Mouse (Mus musculus): ENCODE results near the gene 1700024P04Rik. TPM values are rescaled to one million over a fixed set of nuclear protein-coding genes. Genes with fewer than 3 reads are reported as not detected.

1700024P04Rik gene
- polyA plus RNA-seq, 1 experiment: not detected

GRCm38 (mm10) chr13:98966583-98966982 is 17.8 kb downstream of the 1700024P04Rik start:
- no peak overlapping the region for H3K4me3 ChIP-seq (ENCODE audit: insufficient read depth, low read depth, low read length)
- no peaks in the 10 kb centered on the region for H3K27me3 ChIP-seq (replicated peaks; ENCODE audit: control insufficient read depth, insufficient read depth, low read length)
- no peaks in the 10 kb centered on the region for H3K36me3 ChIP-seq (ENCODE audit: control insufficient read depth, insufficient read depth, low read length)
- peaks cover 3% of the 10 kb centered on the region; the same call in 1 of the 2 replicates for H3K4me1 ChIP-seq (ENCODE audit: control insufficient read depth, insufficient read depth, low read length)
- DNase-seq: peak; percentile 30
- TF ChIP-seq CTCF (conservative IDR thresholded peaks at IDR 0.05; ENCODE audit: insufficient read depth, insufficient read length, low read depth, low read length) (no peak), POLR2A (IDR thresholded peaks at IDR 0.05; ENCODE audit: low read depth, low read length) (no peak)
- no peak overlapping the region for H3K27ac ChIP-seq (ENCODE audit: insufficient read depth, low read depth, low read length)
- 82% methylated on average over 5 of the region's 5 CpGs for WGBS

- no peak overlapping the region for H3K4me3 ChIP-seq (ENCODE audit: insufficient read depth, low read depth, low read length)
- WGBS: 68% methylated on average over 1 of the region's 1 CpGs
- H3K27ac ChIP-seq (ENCODE audit: insufficient read depth, low read depth, low read length): peak overlapping the region; percentile 31; the same call in 1 of the 2 replicates
These were observed 20.8 kb downstream of the 1700024P04Rik start for GRCm38 (mm10) chr13:98963612-98964011.

GRCm38 (mm10) chr13:98958177-98958576 is 26.2 kb downstream of the 1700024P04Rik start:
- DNase-seq: no peak
- 75% methylated on average over 2 of the region's 2 CpGs for WGBS

More at GRCm38 (mm10) chr13:98963612-98964011, 20.8 kb downstream of the 1700024P04Rik start:
- DNase-seq: peak; percentile 53
- peaks cover 3% of the 10 kb centered on the region; the same call in 1 of the 2 replicates for H3K4me1 ChIP-seq (ENCODE audit: control insufficient read depth, insufficient read depth, low read length)
- TF ChIP-seq POLR2A (IDR thresholded peaks at IDR 0.05; ENCODE audit: low read depth, low read length): no peak
- no peak for TF ChIP-seq CTCF (conservative IDR thresholded peaks at IDR 0.05; ENCODE audit: insufficient read depth, insufficient read length, low read depth, low read length)
- H3K36me3 ChIP-seq (ENCODE audit: control insufficient read depth, insufficient read depth, low read length): no peaks in the 10 kb centered on the region
- H3K27me3 ChIP-seq (replicated peaks; ENCODE audit: control insufficient read depth, insufficient read depth, low read length): no peaks in the 10 kb centered on the region

GRCm38 (mm10) chr13:98956209-98956608 is 28.2 kb downstream of the 1700024P04Rik start:
- no peaks in the 10 kb centered on the region for H3K36me3 ChIP-seq (ENCODE audit: control insufficient read depth, insufficient read depth, low read length)
- peaks cover 7% of the 10 kb centered on the region; the same call in 1 of the 2 replicates for H3K4me1 ChIP-seq (ENCODE audit: control insufficient read depth, insufficient read depth, low read length)
- TF ChIP-seq POLR2A (IDR thresholded peaks at IDR 0.05; ENCODE audit: low read depth, low read length) (no peak), CTCF (conservative IDR thresholded peaks at IDR 0.05; ENCODE audit: insufficient read depth, insufficient read length, low read depth, low read length) (no peak)
- H3K27me3 ChIP-seq (replicated peaks; ENCODE audit: control insufficient read depth, insufficient read depth, low read length): no peaks in the 10 kb centered on the region
- H3K27ac ChIP-seq (ENCODE audit: insufficient read depth, low read depth, low read length): no peak overlapping the region
- H3K4me3 ChIP-seq (ENCODE audit: insufficient read depth, low read depth, low read length): no peak overlapping the region
- 68% methylated on average over 2 of the region's 2 CpGs for WGBS
- DNase-seq: no peak

More at GRCm38 (mm10) chr13:98958177-98958576, 26.2 kb downstream of the 1700024P04Rik start:
- Histone ChIP-seq H3K27me3 (replicated peaks; ENCODE audit: control insufficient read depth, insufficient read depth, low read length) (no peaks in the 10 kb centered on the region), H3K4me1 (ENCODE audit: control insufficient read depth, insufficient read depth, low read length) (peaks cover 7% of the 10 kb centered on the region; the same call in 1 of the 2 replicates), H3K36me3 (ENCODE audit: control insufficient read depth, insufficient read depth, low read length) (no peaks in the 10 kb centered on the region), H3K27ac (ENCODE audit: insufficient read depth, low read depth, low read length) (no peak overlapping the region), H3K4me3 (ENCODE audit: insufficient read depth, low read depth, low read length) (no peak overlapping the region)
- TF ChIP-seq CTCF (conservative IDR thresholded peaks at IDR 0.05; ENCODE audit: insufficient read depth, insufficient read length, low read depth, low read length): no peak
- no peak for TF ChIP-seq POLR2A (IDR thresholded peaks at IDR 0.05; ENCODE audit: low read depth, low read length)

GRCm38 (mm10) chr13:98955676-98956075 is 28.7 kb downstream of the 1700024P04Rik start:
- H3K27me3 ChIP-seq (replicated peaks; ENCODE audit: control insufficient read depth, insufficient read depth, low read length): no peaks in the 10 kb centered on the region
- DNase-seq: peak; percentile 92
- H3K36me3 ChIP-seq (ENCODE audit: control insufficient read depth, insufficient read depth, low read length): no peaks in the 10 kb centered on the region
- no peak overlapping the region for H3K27ac ChIP-seq (ENCODE audit: insufficient read depth, low read depth, low read length)
- WGBS: 50% methylated on average over 6 of the region's 6 CpGs
- no peak overlapping the region for H3K4me3 ChIP-seq (ENCODE audit: insufficient read depth, low read depth, low read length)
- H3K4me1 ChIP-seq (ENCODE audit: control insufficient read depth, insufficient read depth, low read length): peaks cover 7% of the 10 kb centered on the region; the same call in 1 of the 2 replicates
- TF ChIP-seq CTCF (conservative IDR thresholded peaks at IDR 0.05; ENCODE audit: insufficient read depth, insufficient read length, low read depth, low read length) (no peak), POLR2A (IDR thresholded peaks at IDR 0.05; ENCODE audit: low read depth, low read length) (no peak)

GRCm38 (mm10) chr13:98955226-98955625 is 29.1 kb downstream of the 1700024P04Rik start:
- Histone ChIP-seq H3K36me3 (ENCODE audit: control insufficient read depth, insufficient read depth, low read length) (no peaks in the 10 kb centered on the region), H3K27me3 (replicated peaks; ENCODE audit: control insufficient read depth, insufficient read depth, low read length) (no peaks in the 10 kb centered on the region), H3K4me1 (ENCODE audit: control insufficient read depth, insufficient read depth, low read length) (peaks cover 7% of the 10 kb centered on the region; the same call in 1 of the 2 replicates), H3K27ac (ENCODE audit: insufficient read depth, low read depth, low read length) (peak overlapping the region; percentile 78), H3K4me3 (ENCODE audit: insufficient read depth, low read depth, low read length) (no peak overlapping the region)
- peak; percentile 17 for DNase-seq
- 37% methylated on average over 5 of the region's 5 CpGs for WGBS
- TF ChIP-seq CTCF (conservative IDR thresholded peaks at IDR 0.05; ENCODE audit: insufficient read depth, insufficient read length, low read depth, low read length): no peak
- no peak for TF ChIP-seq POLR2A (IDR thresholded peaks at IDR 0.05; ENCODE audit: low read depth, low read length)

- Histone ChIP-seq H3K27ac (ENCODE audit: insufficient read depth, low read depth, low read length) (no peak overlapping the region; the same call in 1 of the 2 replicates), H3K4me3 (ENCODE audit: insufficient read depth, low read depth, low read length) (no peak overlapping the region), H3K36me3 (ENCODE audit: control insufficient read depth, insufficient read depth, low read length) (no peaks in the 10 kb centered on the region), H3K4me1 (ENCODE audit: control insufficient read depth, insufficient read depth, low read length) (peaks cover 7% of the 10 kb centered on the region; the same call in 1 of the 2 replicates), H3K27me3 (replicated peaks; ENCODE audit: control insufficient read depth, insufficient read depth, low read length) (no peaks in the 10 kb centered on the region)
- peak; percentile 31 for DNase-seq
- 71% methylated on average over 5 of the region's 5 CpGs for WGBS
- no peak for TF ChIP-seq POLR2A (IDR thresholded peaks at IDR 0.05; ENCODE audit: low read depth, low read length)
These were observed 30.5 kb downstream of the 1700024P04Rik start for GRCm38 (mm10) chr13:98953830-98954229.

All from kidney, adult 2 months (tissue).